Mouse (Mus musculus): ENCODE data around the gene Krt25.

Gene Krt25

GRCm38 (mm10) chr11:99322851-99323250, at the start of gene Krt25:
TSS of gene Krt25 (minus strand) at chr11:99322951.
- no peak for DNase-seq (ENCODE audit: low spot score)

- DNase-seq (ENCODE audit: low spot score), result no peak
Measured at GRCm38 (mm10) chr11:99369853-99370451, 47.2 kb upstream of the Krt25 start.

- DNase-seq (ENCODE audit: low spot score), result no peak
Measured at GRCm38 (mm10) chr11:99369229-99369628, 46.5 kb upstream of the Krt25 start.

- no peak for DNase-seq (ENCODE audit: low spot score)
Measured at GRCm38 (mm10) chr11:99366791-99367190, 44.0 kb upstream of the Krt25 start.

GRCm38 (mm10) chr11:99364412-99364811, 41.7 kb upstream of the Krt25 start:
- DNase-seq (ENCODE audit: low spot score), result no peak

- no peak for DNase-seq (ENCODE audit: low spot score)
Measured at GRCm38 (mm10) chr11:99361423-99361822, 38.7 kb upstream of the Krt25 start.

- DNase-seq (ENCODE audit: low spot score), result no peak
Measured at GRCm38 (mm10) chr11:99351004-99351403, 28.3 kb upstream of the Krt25 start, which contains the start of gene Krt27. TSS of gene Krt27 (minus strand) at chr11:99351104.

GRCm38 (mm10) chr11:99339299-99339847, 16.6 kb upstream of the Krt25 start:
- DNase-seq (ENCODE audit: low spot score), result no peak

- DNase-seq (ENCODE audit: low spot score), result no peak
Measured at GRCm38 (mm10) chr11:99337866-99338265, 15.1 kb upstream of the Krt25 start, which contains the start of gene Krt26. TSS of gene Krt26 (minus strand) at chr11:99337966.

GRCm38 (mm10) chr11:99333426-99333825, 10.7 kb upstream of the Krt25 start:
- DNase-seq (ENCODE audit: low spot score), result no peak

- DNase-seq (ENCODE audit: low spot score), result no peak
Measured at GRCm38 (mm10) chr11:99329655-99330054, 6.9 kb upstream of the Krt25 start.

GRCm38 (mm10) chr11:99321094-99321493, 1.7 kb downstream of the Krt25 start:
- DNase-seq (ENCODE audit: low spot score), result no peak

GRCm38 (mm10) chr11:99319127-99319526, 3.6 kb downstream of the Krt25 start:
- DNase-seq (ENCODE audit: low spot score), result no peak

- DNase-seq (ENCODE audit: low spot score), result no peak
Measured at GRCm38 (mm10) chr11:99316543-99316942, 6.2 kb downstream of the Krt25 start.

- DNase-seq (ENCODE audit: low spot score), result no peak
Measured at GRCm38 (mm10) chr11:99314594-99314993, 8.2 kb downstream of the Krt25 start.

GRCm38 (mm10) chr11:99310882-99311281, 11.9 kb downstream of the Krt25 start:
- DNase-seq (ENCODE audit: low spot score), result no peak

- DNase-seq (ENCODE audit: low spot score), result peak; percentile 21
Measured at GRCm38 (mm10) chr11:99307579-99307978, 15.2 kb downstream of the Krt25 start.

GRCm38 (mm10) chr11:99295039-99295438, 27.7 kb downstream of the Krt25 start:
- DNase-seq (ENCODE audit: low spot score), result no peak

- peak; percentile 24 for DNase-seq (ENCODE audit: low spot score)
Measured at GRCm38 (mm10) chr11:99292846-99293245, 29.9 kb downstream of the Krt25 start.

GRCm38 (mm10) chr11:99284833-99285312, 37.9 kb downstream of the Krt25 start, which contains the start of gene Krt24:
TSS of gene Krt24 (minus strand) at chr11:99285262.
- DNase-seq (ENCODE audit: low spot score), result no peak

GRCm38 (mm10) chr11:99284011-99284410, 38.7 kb downstream of the Krt25 start:
- DNase-seq (ENCODE audit: low spot score), result no peak

GRCm38 (mm10) chr11:99283334-99283733, 39.4 kb downstream of the Krt25 start:
- no peak for DNase-seq (ENCODE audit: low spot score)

GRCm38 (mm10) chr11:99281116-99281515, 41.6 kb downstream of the Krt25 start:
- DNase-seq (ENCODE audit: low spot score), result no peak

GRCm38 (mm10) chr11:99279986-99280385, 42.8 kb downstream of the Krt25 start:
- DNase-seq (ENCODE audit: low spot score), result no peak

All from ovary, postnatal 36 days (tissue).